Mouse (Mus musculus) mesoderm, embryonic 11.5 days (tissue): ENCODE data around the gene Gpr132.

ENCODE experiments used
- DNase-seq: peaks from one replicate; pipeline ENCODE4 v3.0.0-alpha.2; 2012; ENCODE audit warnings: low read depth, low spot score

Gpr132 gene

DNA sequence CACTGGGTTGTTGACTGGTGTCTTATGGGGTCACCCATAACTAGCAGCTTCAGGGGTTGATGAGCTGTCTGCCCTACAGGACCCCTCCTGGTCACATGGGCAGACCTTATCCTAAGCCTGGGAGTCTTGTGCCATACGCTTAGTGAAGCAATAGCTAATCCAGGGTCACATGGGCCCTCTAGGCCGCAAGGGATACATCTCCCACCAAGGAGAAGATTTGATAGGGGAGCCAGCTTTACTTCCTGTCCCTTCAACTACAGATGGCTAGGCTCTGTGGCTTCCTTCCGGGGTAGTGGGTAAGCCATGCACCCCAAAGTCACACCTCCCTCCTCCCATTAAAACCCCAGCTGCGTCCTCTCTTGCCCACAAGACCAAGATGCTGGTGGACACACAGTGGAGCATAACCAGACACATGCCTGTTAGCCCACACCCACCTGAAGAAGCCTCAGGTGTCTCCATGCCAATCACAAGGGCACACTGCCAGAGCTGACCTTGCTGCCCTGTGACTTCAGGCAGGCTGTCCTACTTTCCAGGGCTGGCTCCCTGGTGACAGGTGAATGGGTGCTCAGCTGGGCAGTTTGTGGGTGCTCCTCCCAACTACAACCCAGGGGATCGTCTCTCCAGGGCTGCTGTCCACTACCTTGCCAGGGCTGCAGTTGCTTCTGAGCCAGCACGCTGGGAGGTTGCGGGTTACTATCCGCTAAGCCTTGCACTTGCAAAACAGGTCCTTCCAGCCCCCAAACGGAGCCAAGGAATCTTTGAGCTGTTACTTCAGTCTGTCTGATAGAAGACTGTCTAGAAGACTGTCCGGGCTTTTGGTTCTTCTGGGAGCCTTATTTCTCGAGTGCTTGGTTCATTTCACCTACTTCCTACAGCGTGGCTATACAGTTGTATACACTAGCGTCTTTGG is at the start of gene Gpr132:
Gene Gpr132, minus strand, starts transcription at position 51 of the 910 bp plus-strand sequence.
- DNase-seq = no peak

DNA sequence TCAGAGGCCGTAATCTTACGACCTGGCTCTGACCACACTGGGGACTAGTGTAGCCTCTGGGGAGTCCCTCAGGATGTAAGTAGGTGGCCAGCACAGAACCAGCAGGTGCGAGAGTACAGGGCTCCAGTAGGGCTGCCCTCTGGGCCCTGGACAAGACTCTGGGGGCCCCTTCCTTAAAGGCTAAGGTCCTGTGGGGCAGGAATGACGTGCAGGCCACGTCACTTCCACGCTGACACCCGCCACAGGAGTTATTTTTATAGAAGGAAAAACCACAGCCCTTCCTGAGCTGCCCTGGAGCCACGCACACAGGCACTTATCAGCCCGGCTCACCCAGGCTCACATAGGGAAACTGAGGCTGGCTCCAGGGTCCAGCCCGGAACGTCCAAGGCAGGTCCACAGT is 49.5 kb upstream of the Gpr132 start:
- no peak for DNase-seq

DNA sequence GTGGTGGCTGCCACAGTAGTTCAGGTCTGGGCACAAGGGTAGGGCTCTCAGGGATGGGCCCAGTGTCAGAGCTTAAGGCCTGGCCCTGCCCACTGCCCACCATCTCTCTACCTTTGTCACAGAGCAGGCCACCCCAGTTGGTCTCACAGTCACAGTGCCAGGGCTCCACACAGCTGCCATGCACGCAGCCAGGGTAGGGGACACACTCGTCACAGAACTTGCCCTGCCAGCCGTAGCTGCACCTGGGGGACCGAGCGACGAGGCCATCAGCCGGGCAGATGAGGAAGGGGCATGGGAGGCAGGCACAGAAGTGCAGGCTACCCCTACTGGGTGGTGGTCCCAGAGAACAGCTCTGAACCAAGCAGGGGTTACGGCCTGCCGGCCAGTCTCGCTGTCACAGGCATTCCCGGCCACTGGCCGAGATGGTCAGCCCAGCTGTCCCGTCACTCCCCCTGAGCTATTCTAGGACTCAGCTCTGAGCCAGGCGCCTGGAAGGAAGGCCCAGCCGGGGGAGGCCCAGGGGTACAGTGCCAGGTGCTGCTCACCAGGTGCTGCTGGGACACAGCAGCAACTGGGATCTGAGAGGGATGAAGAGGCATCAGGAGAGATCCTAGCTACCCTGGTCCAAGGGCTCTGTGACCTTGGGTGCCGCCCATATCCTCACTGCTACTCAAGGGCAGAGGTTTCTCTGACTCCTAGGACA is 48.8 kb upstream of the Gpr132 start:
- DNase-seq = no peak

DNA sequence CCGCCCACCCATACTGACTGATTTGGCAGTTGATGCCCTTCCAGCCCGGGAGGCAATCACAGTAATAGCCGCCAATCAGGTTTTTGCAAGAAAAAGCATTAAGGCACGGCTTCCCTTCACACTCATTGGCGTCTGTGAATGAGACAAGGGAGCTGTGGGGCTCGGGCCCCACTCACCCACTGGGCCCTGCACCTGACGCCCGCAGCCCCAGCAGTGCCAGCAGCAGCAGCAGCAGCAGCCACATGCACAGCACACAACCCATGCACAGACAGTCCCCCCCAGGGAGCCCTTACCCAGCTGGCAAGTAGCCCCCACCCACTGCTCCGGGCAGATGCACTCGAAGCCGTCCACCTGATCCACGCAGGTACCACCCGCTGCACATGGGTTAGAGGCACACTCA is 47.6 kb upstream of the Gpr132 start:
- no peak for DNase-seq

DNA sequence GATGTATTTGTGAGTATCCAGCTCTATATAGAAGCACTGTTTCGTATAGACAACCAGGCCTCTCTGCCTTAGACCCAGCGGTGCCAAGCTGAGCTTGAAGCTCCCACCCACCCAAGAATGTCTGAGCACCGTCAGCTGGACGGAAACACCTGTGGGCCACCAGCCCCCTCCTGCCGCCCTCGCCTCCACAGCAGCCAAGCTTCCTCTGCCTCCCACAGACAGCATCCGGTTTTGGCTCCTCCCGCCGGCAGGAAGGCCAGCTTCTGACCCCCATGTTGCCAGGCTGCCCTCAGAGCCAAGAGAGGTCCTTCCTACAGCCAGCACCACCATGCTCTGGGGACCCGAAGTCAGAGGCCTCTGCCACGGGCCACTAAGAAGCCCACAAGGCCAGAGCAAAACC is 46.5 kb upstream of the Gpr132 start:
- DNase-seq = no peak

DNA sequence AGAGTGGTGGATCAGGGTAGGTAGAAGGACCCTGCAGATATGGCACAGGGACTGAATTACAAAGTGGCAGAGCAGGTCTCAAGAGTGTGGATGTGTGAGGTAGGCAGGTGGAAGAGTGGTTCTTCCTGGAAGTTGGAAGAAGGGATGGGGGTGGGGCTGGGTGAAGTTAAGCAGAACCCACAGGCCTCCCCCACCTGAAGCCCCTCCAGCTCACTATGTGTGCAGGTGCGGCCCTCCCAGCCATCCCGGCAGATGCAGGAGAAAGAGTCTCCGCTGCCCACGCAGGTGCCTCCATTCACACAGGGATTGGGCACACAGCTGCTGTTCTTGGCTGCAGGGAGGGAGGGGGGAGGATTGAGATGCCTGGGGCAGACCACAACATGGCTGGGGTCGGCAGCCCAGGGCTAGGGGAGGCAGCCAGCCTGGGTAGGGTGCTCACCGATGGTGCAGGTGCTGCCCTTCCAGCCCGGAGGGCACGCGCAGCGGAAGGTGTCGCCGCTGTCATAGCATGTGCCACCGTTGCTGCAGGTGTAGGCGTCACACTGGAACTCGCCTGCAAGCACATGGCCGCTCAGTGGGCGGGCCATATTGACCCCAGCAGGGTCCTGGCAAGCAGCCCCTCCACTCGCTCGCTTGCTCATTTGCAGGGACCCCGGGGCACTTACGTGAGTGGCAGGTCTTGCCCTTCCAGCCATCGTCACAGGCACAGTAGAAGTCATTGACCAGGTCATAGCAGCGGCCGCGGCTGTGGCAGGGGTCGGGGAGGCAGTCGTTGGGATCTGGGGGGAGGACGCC is 45.1 kb upstream of the Gpr132 start:
- no peak for DNase-seq

DNA sequence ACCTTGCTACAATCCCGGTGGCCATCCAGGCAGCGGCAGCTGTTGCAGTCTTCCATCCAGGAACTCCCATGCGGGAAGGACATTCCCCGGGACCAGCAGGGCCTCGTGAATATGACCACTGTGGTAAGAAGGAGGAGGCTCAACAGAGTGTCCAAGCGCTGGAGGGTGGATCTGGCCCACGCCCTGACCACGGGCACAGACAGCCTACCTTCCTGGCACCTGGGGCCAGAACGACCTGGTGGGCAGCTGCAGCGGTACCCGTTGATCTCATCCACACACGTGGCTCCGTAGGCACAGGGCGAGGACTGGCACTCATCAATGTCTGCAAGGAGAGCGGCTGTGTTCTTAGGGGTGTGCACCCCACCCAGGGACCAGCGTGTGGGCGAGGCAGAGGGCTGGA is 43.7 kb upstream of the Gpr132 start:
- no peak for DNase-seq

DNA sequence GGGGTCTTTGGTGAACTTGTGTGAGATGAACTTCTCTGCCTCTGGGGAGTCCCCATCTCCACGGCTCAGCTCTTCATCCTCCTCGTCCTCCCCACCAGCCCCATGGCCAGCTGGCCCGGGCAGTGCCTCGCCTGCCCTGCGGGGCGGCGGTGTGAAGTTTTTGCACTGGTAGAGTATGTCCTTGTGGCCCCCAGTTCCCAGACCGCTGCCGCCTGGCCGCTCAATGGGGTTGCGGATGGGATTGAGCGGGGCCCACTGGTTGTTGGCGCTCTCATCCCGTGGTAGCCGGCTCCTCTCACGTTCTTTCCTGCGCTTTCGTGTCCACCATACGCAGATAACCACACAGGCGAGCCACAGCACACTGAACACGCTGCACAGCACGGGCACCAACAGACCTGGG is 41.0 kb upstream of the Gpr132 start:
- DNase-seq = no peak

DNA sequence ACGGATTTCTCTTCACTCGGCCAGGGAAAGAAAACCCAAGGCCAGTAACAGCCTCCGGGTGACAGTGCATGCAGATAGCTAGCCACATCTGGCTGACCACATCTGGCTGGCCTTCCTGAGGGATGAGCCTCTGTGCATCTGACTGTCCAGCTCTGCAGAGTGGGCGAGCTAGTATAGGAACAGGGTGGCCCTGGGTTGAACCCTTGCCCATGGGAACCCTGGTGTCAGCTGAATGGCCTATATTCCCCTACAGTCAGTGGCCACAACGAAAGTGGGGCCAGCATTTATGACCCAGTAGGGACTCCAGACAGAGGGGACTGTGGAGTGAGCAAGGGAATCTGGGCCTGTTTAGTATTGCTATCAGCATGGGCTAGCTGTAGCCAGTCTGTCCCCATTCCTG is 37.0 kb upstream of the Gpr132 start:
- no peak for DNase-seq

DNA sequence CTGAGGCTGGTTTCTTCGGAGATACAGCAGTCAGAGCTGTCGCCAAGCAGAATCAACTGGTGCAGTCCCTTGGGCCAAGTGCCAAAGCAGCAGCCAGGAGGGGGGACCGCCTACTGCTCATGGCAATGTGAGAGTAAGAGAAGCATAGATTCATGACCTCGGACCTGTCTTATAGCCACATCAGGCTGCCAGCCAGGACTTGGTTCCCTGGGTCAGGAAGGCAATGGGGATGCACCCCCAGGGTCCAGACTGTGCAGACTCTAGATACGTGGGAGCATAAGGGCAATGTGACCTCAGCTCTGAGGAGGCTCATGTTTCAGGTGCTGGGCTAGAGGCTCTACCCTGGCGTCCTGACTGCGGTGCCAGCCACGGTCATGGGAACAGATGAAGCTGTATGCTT is 35.9 kb upstream of the Gpr132 start:
- no peak for DNase-seq

DNA sequence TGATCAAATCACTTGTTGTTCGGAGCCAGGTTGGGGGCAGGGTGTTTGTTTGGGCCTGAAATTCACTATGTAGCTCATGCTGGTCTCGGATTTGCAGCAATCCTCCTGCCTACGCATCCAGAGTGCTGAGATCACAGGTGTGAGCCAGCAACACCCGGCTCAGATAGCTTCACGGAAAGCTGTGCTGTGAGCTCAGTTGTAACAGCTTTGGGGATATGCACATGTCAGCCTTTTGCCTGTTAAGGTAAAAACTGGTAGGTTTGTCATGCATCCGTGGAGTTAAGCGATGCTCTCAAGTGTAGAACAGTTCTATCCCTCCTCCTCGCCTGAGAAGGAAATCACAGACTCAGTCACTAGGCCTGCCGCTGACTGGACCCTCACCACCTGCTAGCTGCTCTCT is 32.6 kb upstream of the Gpr132 start:
- DNase-seq = no peak

DNA sequence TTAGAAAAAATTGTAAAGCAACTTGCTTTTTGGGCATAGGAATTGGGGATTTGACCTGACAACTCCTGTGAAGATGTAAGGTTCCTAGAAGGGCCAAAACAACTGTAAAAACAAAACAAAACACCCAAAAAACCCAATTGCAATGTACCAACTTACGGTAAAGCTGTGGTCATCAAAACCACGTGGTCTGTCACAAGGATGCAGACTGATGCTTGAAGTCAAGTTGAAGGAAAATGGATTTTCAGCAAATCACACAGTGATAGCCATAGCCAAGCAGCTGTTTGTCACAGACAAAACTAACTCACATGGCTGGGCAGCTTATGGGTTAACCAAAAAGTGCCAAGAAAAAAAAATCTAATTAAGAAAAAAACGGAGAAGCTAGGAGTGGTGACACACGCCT is 30.9 kb upstream of the Gpr132 start:
- DNase-seq = no peak

DNA sequence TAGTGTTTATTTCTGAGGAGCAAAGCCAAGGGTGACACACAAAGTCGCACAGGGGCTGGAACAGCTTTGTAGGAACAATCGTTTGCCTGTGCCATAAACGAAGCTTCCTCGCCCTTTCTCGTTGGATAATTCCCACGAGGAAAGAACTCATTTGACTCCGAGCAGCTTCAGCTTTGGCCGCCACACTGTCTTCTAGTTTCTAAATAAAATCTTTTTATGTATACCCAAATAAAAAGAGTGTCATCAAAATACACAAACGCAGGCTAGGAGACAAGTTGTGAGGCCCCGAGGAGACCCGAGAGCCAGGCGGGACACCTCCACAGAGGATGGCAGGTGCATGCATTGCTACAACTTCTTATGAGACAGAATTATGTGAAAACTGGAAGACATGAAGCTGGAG is 30.3 kb upstream of the Gpr132 start:
- no peak for DNase-seq

DNA sequence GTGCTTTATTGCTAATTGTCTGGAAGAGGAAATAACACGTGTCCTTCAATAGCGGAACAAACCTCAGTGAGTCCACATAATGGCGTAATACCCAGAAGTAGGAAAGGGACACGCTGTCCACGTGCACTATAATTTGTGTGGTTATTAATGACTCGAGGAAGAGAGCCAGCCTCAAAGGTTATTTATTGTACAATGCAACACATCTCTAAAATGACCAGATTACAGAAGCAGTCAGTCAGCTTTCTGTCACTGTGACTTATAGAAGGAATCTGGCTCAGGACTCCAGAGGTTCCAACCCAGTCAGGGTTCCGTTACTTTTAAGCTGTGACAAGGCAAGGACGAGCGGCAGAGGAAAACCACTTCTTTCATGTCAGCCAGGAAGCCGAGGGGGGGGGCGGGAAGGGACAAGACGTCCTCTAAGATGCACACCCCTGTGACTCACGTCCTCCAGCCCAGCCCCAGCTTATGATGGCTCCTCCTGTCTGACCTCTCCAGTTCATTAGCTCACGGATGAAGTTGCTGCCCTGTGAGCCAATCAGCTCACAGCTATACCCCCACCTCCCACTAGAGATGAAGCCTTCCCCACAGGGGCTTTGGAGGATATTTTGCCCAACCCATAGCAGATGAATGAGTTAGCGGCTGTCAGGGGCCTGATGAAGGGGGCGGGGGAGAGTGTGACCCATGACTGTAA is 29.6 kb upstream of the Gpr132 start:
- DNase-seq = peak; percentile 71

DNA sequence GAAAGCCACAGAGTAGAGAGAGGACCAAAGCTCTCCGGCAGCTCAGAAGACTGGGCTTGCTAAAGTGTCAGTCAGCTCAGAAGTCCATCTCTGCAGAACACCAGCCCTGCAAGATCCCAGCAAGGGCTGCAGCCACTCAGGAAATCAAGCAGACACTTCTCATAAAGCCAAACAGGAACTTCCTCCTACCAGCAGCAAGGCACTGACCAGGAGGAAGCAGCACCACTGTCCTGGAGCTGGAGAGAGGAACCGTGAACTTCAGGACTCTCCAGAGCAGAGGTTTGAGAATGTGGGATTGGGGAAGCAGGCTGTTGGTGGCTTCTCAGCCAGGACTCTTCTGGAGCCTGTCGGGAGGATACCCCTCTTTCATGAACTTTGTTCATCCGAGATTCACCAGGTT is 26.9 kb upstream of the Gpr132 start:
- DNase-seq = no peak

DNA sequence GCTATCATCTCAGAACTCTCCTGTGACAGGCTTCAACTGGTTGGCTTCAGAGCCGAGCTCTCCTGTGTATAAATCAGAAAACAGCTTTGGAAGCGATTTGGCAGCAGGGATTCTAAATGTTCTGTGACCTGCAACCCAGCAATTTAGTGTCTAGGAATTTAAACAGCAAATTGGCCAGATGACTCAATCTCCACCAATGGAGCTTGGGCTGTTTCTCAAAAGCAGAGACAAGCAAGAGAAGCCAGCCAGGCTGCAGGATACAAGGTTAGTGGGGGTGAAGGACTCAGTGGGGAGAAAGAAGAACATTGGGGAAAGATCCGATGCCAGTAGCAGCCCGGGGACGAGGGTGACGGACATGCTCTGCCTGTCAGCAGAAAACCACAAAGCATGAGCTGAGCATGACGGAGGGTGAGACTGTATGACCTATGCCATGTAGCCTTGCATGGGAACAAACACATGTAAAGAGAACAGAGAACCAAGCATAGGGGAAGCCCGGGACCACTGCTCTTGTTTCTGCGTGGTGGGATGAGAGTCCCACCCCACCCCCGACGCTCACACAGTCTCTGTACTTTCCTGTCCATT is 26.4 kb upstream of the Gpr132 start:
- no peak for DNase-seq

DNA sequence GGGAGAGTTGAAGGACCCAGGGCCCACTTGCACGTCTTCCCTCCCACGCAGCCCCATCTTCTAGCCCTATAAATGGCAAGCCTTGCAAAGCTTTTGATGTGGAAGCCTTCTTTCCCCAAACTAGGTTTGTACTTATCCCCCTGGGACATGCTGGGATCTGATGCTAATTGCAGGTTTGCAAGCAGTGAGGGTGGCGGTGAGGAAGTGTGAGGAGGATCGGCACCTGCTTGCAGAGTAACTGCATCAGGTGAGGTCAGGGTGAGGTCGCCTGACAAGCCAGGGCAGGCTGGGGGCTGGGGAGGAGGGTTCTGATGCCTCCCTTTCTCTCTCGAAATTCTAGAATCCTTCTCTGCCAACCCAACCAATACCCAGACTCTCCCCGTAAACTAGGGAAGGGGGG is 17.4 kb upstream of the Gpr132 start:
- DNase-seq = no peak

DNA sequence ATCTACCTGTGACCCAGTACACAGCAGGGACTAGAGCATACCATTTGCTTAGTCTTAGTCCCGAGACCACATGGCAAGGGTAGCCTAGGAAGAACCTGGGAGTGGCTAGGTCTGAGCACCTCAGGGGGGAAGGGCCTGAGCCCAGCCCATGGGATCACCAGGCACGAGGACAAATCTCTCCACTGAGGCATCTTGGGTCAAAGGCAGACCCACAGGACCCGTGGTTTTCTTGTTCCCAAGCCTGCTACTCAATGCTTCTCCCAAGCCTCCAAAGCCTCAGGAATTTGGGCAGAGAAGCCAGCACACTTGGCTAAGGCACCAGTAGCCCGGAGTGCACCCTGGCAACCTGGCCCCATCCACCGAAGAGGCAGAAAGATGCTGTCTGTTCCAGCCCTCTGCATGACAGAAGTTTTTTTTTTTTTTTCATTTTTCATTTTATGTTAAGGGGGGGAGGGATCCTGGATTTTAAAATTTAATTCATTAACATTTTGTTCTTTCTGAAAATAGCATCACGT is 13.3 kb upstream of the Gpr132 start:
- DNase-seq = no peak

DNA sequence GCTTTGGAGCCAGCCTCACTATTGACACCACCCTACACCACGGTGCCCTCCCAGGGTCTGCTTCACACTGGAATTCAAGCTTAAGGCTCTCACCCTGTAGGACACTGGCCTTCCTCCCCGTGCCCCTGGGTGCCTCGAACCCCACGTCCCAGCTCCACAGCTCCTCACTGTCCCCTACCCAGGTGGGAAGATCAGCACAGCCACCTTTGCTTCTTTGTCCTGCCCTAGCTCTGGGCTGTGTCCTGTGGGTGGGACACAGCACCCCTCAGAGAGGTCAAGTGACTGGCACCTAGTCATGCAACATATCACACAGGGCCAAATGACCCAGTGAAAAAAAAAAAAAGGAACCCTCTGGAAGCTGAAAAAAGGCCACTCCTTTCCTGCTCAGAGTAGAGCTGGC is 12.6 kb upstream of the Gpr132 start:
- no peak for DNase-seq

DNA sequence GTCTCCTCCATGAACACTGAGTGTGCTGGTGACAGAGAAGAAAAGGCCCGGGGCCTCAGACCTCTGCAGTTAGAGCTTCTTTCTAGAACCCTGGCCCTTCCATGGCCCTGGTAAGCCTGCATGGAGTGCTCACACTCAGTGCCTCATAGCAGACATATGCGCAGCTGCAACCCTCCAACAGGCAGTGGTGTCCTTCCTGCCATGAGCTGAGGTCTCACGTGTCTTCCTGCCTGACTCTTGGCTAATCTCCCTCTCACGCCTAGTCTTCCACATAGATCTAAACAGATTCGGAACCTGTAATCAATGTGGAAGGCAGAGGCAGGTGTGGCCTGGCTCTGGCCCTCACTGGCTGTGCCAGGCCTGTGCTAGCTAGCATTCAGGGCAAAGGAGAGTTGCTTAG is 11.7 kb upstream of the Gpr132 start:
- DNase-seq = no peak

DNA sequence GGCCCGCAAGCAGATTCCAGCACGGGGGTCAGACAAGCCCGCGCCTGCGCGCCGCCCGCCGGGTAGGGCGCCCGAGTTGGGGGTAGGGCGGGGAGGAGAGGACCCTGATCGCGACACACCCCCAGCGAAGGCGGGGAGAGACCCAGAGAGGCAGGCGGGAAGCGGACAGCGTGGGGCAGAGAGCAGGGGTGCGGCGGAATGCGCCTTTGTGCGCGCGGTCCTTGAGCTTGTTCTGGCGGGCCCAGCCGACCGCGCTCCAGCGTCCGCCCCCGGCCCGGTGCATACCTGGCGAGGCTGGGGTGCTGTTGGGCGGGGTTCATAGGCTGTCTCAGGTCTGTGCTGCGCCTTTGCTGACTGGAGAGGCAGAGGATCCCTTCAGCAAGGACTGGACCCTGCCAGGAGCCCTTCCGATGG is 9.6 kb upstream of the Gpr132 start:
- no peak for DNase-seq
